Mouse (Mus musculus) stomach, postnatal 0 days (tissue): ENCODE measurements around the gene Mrps15.

ENCODE experiments used
- CTCF ChIP-seq: IDR thresholded peaks from 2 replicates; pipeline ENCODE4 v1.5.1; 2016; ENCODE audit warnings: antibody characterized with exemption, low read depth, mild to moderate bottlenecking, moderate library complexity
- EP300 ChIP-seq: optimal IDR thresholded peaks from 2 replicates; pipeline ENCODE3; 2016; ENCODE audit warnings: antibody characterized with exemption

GRCm38 (mm10) chr4:126029042-126029441, 17.7 kb upstream of the Mrps15 start:
- TF ChIP-seq CTCF (no peak), EP300 (no peak)
